17 mouse cellular contexts compared by ENCODE assay signal in the genomic region with DNA sequence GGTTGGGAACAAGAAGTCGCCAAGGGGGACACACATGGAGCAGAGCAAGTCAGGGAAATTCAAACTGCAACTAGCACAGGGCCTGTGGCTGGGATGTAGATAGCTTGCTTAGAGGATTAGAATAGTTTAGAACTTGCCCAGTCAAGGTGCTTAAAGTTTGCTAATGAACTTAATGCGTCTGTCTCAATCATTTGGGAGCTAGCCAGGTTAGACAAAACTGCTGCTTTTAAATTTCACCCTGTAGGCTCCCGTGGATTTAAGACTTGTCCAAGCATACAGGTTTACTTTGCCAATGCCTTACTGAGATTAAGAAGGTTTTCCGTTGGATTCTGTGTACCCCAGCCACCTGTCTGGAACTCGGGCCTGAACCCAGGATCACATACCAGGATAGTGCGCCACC. TPM values are rescaled to one million over a fixed set of nuclear protein-coding genes. Genes with fewer than 3 reads are reported as not detected.
DNase-seq lines count a peak whose midpoint lies in the region; ATAC-seq lines count a peak whose summit lies in the region.
"Had no signal": no experiment of that assay in that cellular context is flagged by ENCODE, and none has a peak within 500 bp of the region (broad histone marks: within the 10 kb centered on the region; RNA-seq: fewer than 3 reads in every experiment).

No protein-coding gene starts in this region.

- DNase-seq in fat pad, adult 2 months (ENCODE audit: extremely low read depth, low read depth, low spot score): peak; percentile 87
- DNase-seq in gonadal fat pad, adult 2 months (ENCODE audit: low read depth): peak; percentile 86
- DNase-seq in adrenal gland, adult 2 months: no peak
- DNase-seq: adrenal gland, adult 8-10 months; adrenal gland, postnatal 10 days; adrenal gland, postnatal 14 days; adrenal gland, postnatal 25 days; adrenal gland, postnatal 36 days; B cell, adult 2 months; cerebellum, adult 11 months; cerebellum, adult 11-12 months; cerebellum, adult 18-20 months; cerebellum, adult 2 months; cerebellum, adult 8-10 months had no signal

- ATAC-seq in activated CD4-positive, CD25-positive, alpha-beta regulatory T cell, adult 4 months: no peak
- ATAC-seq: CD4-positive, CD25-positive, alpha-beta regulatory T cell, adult 4 months; Patski had no signal

RNA-seq across cellular contexts. Expression of gene Kras, which starts 43.1 kb away (rescaled TPM):
- polyA plus RNA-seq in gonadal fat pad, adult 2 months (2012; rRNA removed): 16.6 and 18.1 TPM in 2 replicates
- total RNA-seq in adrenal gland, adult 2 months (2021): 10 to 100 TPM; 32.3 to 46.6 TPM
- 2.7 and 3.2 TPM in 2 replicates for polyA plus RNA-seq in adrenal gland, adult 2 months (2012; rRNA removed)
- 10 to 100 TPM; 23.8 to 42.3 TPM for polyA plus RNA-seq in activated CD4-positive, CD25-positive, alpha-beta regulatory T cell, adult 4 months (2017; shearing (Covaris generic))
